Mouse (Mus musculus) olfactory bulb, adult 2 months (tissue): Measurements from ENCODE around the gene Unc119. TPM values are rescaled to one million over a fixed set of nuclear protein-coding genes. Genes with fewer than 3 reads are reported as not detected.
A peak's percentile ranks its signal among the peaks of the same experiment; 100 is the strongest.

Experiments
- H3K27ac ChIP-seq: fragments of 200-500 bp; 2 replicates; pipeline ENCODE4 v1.5.1; 2012; ENCODE audit warnings: low read depth, low read length; ENCODE audit not compliant: insufficient read depth
- H3K4me1 ChIP-seq: fragments of 200-500 bp; 2 replicates; pipeline ENCODE4 v1.6.1; 2012; ENCODE audit warnings: low read length; ENCODE audit not compliant: control insufficient read depth, insufficient read depth
- H3K4me3 ChIP-seq: fragments of 200-500 bp; 2 replicates; pipeline ENCODE4 v1.5.1; 2012; ENCODE audit warnings: mild to moderate bottlenecking, low read depth, low read length, moderate library complexity; ENCODE audit not compliant: insufficient read depth
- CTCF ChIP-seq: fragments of 200-500 bp; IDR thresholded peaks from 2 replicates; pipeline ENCODE4 v1.5.1; 2012; ENCODE audit warnings: low read depth, mild to moderate bottlenecking, low read length, moderate library complexity; ENCODE audit not compliant: insufficient read depth
- POLR2A ChIP-seq: fragments of 200-500 bp; IDR thresholded peaks from 2 replicates; pipeline ENCODE4 v1.6.1; 2012; ENCODE audit warnings: mild to moderate bottlenecking, low read depth, low read length, moderate library complexity; ENCODE audit not compliant: insufficient read depth
- WGBS: fragments of 180-500 bp; shearing (Covaris S2); methylation state at CpG from one replicate; pipeline ENCODE4 v1.1.7; 2018; 5-methylcytosine and 5-hydroxymethylcytosine counted together
- polyA plus RNA-seq: library from polyadenylated mRNA; stranded (reverse); fragments of >200 nt; gene quantifications from 2 replicates; pipeline ENCODE4 v1.2.4, GENCODE M21; 2012; ENCODE audit warnings: low replicate concordance; ENCODE audit not compliant: missing spikeins, insufficient read depth, insufficient read length

Gene Unc119
- polyA plus RNA-seq, 1 experiment: not detected

DNA sequence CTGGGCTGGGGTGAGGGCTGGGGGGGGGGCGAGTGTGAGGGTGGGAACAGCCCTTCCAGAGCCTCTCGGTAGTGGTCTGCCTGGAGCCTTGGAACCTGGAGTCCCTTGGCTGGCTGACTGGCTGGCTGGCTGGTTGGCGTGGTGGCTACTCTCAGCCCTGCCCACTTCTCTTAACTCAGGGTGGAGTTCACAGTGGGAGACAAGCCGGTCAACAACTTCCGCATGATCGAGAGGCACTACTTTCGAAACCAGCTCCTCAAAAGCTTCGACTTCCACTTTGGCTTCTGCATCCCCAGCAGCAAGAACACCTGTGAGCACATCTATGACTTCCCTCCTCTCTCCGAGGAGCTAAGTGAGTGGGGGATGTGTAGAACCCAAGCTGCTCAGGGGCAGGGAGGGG, 4.6 kb downstream of the Unc119 start:
- WGBS: 83% methylated on average over 9 of the region's 9 CpGs
- no peak for TF ChIP-seq CTCF
- TF ChIP-seq POLR2A: no peak
- Histone ChIP-seq H3K4me3 (no peak overlapping the region), H3K4me1 (peaks cover 20% of the 10 kb centered on the region), H3K27ac (no peak overlapping the region)

DNA sequence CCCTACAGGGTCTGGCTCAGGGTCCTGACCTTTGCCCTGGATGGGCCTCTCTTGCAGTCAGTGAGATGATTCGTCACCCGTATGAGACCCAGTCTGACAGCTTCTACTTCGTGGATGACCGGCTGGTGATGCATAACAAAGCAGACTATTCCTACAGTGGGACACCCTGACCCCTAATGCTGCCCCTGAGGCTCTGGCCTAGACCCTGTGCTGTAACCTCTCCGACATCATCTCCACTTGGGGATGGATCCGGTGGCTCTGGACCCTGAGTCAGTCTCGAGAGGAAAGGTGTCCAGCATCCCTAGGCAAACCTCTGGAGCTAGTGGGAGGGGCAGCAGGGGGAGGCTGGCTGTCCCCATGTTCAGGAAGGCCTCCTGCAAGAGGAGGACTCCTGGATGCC, 5.2 kb downstream of the Unc119 start:
- no peak overlapping the region for H3K27ac ChIP-seq
- 89% methylated on average over 7 of the region's 7 CpGs for WGBS
- H3K4me3 ChIP-seq: no peak overlapping the region
- peaks cover 20% of the 10 kb centered on the region for H3K4me1 ChIP-seq
- no peak for TF ChIP-seq POLR2A
- TF ChIP-seq CTCF: no peak

DNA sequence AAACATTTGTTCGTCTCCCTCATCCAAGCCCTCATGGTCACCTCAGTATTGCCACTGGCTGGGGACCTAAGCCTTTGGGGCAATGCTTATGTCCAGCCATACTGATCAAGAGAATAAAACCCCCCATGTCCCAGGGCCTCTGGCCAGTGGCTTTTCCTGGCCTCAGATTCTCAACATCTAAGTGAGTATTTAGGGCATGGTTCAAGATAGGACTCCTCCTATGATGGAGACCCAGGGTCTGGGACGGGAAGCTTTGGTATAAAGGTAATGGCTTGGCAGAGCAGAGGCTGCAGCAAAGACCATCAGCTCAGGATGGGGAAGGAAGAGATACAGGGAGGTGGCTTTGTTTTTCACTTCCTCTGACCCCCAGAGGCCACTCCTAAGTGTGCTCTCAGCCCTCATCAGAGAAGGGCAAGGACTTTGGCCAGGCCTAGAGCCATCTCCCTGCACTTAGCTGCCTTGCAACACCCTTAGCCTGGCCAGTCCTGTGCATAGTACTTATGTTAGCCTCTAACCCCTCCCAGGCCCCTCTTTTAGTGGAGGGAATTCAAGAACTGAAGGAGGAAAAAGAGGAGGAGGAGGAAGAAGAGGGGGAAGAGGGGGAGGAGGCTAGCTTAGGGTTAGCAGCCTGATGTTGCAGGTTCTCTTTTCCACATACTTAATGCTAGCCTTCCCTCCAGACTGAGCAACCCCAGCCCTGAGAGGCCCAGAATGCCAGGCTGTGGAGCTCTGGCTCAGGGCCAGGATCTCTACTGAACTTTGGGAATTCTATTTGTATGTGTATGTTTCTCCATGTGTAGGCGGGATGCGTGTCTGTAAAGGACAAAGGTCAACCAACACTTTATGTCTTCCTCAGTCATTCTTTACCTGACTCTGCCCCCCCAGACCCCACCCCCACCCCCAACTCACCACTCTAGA, 6.4 kb downstream of the Unc119 start:
- TF ChIP-seq POLR2A (no peak), CTCF (no peak)
- Histone ChIP-seq H3K27ac (no peak overlapping the region), H3K4me3 (no peak overlapping the region), H3K4me1 (peaks cover 13% of the 10 kb centered on the region)
- 78% methylated on average over 4 of the region's 4 CpGs for WGBS

DNA sequence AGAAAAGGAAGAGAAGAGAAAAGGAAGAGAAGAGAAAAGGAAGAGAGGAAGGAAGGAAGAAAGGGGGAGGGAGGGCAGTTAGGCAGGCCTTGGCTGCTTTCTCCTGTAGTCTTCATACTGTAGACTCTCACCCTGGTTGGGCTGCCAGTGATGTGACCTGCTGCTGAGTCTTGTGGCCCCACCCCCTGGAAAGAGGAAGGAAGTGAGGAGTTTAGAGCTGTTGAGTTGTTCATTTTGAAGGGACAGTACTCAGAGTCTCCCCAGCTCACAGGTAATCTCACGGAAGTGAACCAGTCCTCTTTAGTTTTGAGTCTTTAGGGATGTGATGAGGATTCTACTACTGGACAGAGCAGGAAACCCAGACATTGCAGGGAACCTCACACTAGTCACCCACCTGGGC, 9.8 kb downstream of the Unc119 start:
- H3K4me1 ChIP-seq: no peaks in the 10 kb centered on the region
- H3K27ac ChIP-seq: no peak overlapping the region
- WGBS: 90% methylated on average over 1 of the region's 1 CpGs
- H3K4me3 ChIP-seq: no peak overlapping the region
- TF ChIP-seq POLR2A: no peak
- TF ChIP-seq CTCF: no peak

DNA sequence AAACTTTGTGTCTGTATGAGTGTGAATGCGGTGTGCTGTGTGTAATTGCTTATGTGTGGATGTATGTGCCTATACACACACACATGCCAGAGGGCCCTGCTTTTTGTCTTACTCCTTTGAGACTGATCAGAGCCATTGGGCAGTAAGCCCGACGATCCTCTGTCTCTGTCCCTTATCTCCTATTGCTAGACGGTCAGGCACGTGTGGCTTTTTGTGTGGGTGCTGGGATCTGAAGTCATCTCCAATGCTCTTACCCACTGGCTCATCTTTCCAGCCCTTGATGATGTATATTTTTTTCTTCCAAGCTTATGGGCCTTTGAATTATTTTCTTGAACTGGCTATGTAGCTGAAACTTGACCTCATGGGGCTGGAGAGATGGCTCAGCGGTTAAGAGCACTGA, 11.6 kb downstream of the Unc119 start:
- 90% methylated on average over 6 of the region's 6 CpGs for WGBS
- no peak for TF ChIP-seq POLR2A
- TF ChIP-seq CTCF: no peak
- Histone ChIP-seq H3K4me3 (no peak overlapping the region), H3K27ac (no peak overlapping the region), H3K4me1 (no peaks in the 10 kb centered on the region)

DNA sequence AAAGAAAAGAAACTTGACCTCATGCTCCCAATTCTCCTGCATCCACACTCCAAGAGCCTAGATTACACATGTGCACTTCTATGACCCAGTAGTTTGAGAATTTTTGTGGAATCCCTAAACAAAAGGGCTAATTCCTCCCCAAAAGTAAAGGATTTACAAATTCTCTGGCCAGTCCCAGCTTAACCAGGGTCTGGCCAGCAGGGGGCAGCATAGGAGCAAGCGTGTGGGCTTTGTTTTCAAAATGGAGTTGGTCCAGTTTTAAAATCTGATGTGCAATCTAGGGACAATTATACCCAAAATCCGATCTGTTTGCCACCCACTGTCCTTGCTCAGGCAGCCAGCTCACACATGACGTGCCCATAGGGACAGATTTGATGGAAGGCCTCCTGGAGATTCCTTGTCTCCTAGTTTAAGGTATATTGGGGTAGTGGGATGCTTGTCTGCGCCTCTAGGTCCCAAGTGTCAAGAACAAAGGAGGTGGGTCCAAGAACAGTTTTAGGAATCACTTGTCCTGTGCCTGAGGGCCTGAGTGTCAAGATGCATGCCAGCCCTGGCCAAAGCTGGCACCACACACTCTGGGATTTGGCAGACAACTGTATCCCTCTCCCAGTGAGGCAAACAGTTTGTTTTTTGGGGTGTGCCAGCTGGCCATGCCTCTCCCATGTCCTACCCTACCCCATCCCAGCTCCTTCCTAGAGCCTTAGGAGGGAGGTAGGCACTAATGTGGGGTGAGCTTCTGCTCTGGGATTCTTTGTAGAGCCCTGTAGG, 12.4 kb downstream of the Unc119 start:
- no peak overlapping the region for H3K27ac ChIP-seq
- WGBS: 40% methylated on average over 4 of the region's 4 CpGs
- TF ChIP-seq CTCF: peak; percentile 55; the same call in 1 of the 2 replicates
- no peak for TF ChIP-seq POLR2A
- H3K4me1 ChIP-seq: no peaks in the 10 kb centered on the region
- no peak overlapping the region for H3K4me3 ChIP-seq

DNA sequence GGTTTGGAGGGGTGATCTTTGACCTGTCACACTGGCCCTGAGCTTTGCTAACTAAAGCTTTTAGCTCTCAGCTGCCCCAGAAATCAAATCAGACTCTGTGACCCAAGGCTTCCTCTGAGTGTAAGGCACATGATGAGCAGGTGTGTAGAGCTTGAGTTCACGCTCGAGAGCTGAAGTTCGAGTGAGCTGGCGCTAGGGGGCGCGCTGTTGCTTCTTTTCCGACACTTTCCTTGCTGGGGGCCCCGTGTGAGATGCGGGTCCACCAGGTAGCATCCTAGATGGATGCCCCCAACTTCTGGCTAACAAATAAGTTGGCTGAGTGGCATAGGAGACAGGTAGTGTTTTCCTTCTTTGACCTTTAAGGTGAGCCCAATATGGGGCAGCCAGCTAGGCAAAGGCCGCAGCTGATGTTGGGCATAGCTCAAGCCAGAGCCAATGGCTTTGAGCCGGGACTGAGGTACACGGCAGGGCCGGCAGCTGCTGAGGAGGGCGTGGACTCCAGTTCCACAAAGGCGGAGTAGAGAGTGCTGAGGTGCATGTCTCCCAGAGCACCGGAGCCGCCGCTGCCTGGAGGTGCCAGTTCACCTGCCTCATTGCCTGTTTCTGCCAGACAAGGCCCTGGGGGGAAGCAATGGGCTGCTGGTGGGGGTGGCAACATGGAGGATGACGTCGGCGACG, 15.2 kb downstream of the Unc119 start:
- H3K4me3 ChIP-seq: no peak overlapping the region
- no peaks in the 10 kb centered on the region for H3K4me1 ChIP-seq
- H3K27ac ChIP-seq: no peak overlapping the region
- WGBS: 21% methylated on average over 22 of the region's 22 CpGs
- peak; percentile 74 for TF ChIP-seq CTCF
- TF ChIP-seq POLR2A: no peak

DNA sequence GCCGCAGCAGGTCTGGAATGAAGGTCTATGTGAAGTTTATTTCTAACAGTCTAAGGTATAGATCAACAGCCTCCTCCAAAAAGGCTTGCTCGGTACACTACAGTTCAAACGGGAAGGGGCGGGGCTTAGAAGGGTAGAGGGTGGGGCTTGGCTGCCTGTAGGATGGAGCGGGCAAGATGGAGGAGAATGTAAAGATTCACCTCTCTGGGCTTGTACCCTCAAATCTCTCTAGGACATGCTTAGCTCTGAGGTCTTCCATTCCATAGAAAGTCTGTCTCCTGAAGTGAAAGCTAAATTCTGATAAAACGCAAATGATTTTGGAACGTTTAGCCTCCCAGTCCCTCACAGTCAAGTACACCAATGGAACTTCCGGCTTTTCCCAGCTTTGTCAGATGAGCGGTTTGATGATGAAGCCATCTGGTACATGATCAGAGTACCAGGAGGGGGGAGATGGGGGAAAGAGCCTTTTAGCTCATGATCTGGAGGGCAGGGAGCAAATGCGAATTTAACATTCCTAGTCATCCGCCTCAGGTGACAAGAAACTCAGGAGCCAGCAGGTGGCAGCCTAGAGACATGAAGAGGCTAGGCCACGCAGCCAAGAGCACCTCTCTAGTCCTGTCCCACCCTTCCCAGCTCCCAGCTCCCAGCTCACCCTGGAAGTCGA, 17.0 kb downstream of the Unc119 start:
- H3K4me3 ChIP-seq: peak overlapping the region; percentile 29
- WGBS: 14% methylated on average over 13 of the region's 13 CpGs
- no peaks in the 10 kb centered on the region for H3K4me1 ChIP-seq
- no peak for TF ChIP-seq POLR2A
- TF ChIP-seq CTCF: peak; percentile 55; the same call in 1 of the 2 replicates
- H3K27ac ChIP-seq: no peak overlapping the region
